Mouse (Mus musculus) ovary, adult 10 weeks (tissue): ENCODE measurements around the gene Rdh8. TPM values are rescaled to one million over a fixed set of nuclear protein-coding genes. Genes with fewer than 3 reads are reported as not detected.

Experiments
- polyA plus RNA-seq: library from polyadenylated mRNA; stranded (reverse); fragments of 350-450 nt; fragmentation: Illumina TruSeq; extraction: RNeasy Lipid Tissue Mini Kit (QIAGEN cat#74804); gene quantifications from one replicate; pipeline ENCODE4 v1.2.3, GENCODE M21; 2014

The Rdh8 gene
- not detected for polyA plus RNA-seq

DNA sequence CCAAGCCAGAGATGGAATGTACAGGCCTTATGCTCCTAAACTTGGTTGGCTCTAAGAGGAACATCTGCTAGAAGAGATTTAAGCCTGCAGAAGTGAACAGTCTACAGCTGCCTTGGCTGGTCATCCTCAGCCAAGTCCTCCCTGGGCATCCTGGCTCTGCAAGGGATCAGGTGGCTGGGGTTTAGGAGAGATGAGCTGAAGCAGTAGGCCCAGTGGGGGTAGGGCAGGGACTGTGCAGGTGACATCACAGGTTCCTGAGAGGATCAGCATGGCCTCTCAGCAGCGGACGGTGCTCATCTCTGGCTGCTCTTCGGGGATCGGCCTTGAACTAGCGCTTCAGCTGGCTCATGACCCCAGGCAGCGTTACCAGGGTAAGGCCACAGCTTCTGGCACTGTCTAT is at the start of gene Rdh8:
Gene Rdh8, plus strand, starts transcription at position 268 of the 400 bp plus-strand sequence.

DNA sequence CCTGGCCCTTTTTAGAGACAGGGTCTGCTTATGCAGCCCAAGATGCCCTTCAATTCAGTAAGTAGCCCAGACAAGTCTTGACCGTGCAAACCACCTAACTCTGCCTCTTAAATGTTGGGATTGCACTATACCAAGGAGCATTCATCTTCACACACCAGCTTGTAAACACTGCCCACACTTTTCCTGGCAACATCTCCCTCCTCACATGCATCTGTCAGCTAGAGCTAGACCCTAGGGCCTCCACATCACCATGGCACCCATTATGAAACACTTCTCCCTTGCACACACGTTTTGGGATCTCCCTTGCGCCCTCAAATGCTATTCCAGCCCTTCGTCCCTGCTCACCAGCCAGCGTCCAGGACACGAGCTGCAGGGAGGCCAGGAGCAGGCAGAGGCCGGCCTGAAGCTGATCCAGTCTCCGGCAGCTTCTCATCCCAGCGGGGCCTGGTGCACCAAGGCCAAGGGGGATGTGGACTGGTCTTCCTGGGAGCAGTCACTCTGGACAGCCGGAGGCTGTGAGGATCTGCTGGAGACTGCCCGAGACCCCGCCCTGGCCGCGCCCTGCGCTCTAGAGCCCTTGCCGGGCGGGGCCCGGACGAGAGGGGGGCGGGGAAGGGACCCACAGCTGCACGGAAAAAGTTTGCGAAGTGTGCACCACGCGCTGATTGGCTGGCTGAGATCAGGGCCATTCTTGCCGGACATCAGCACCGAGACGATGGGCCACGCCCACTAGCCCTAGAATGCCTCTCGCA is 3.6 kb upstream of the Rdh8 start, which contains the start of gene Col5a3:
Gene Col5a3, minus strand, starts transcription at position 547 of the 752 bp plus-strand sequence.

GRCm38 (mm10) chr9:20868448-20869001 is 50.2 kb downstream of the Rdh8 start, which contains the start of gene A230050P20Rik:
Gene A230050P20Rik (plus strand): TSS chr9:20868642.

Other genes starting within 250 kb of the Rdh8 start
- gene Zfp846, start 237.2 kb upstream of the Rdh8 start, polyA plus RNA-seq, result 30.4 TPM
- 22.2 TPM for gene Ubl5, start 175.6 kb upstream of the Rdh8 start, polyA plus RNA-seq
- 2.7 TPM for gene Fbxl12, start 173.7 kb upstream of the Rdh8 start, polyA plus RNA-seq
- 1.1 TPM for gene Pin1, start 166.4 kb upstream of the Rdh8 start, polyA plus RNA-seq
- gene Olfm2, start 72.2 kb upstream of the Rdh8 start, polyA plus RNA-seq, result 5.7 TPM
- gene Col5a3, start 3.4 kb upstream of the Rdh8 start, polyA plus RNA-seq, result not detected
- gene A230050P20Rik, start 50.1 kb downstream of the Rdh8 start, polyA plus RNA-seq, result 2.5 TPM
- gene Angptl6, start 61.2 kb downstream of the Rdh8 start, polyA plus RNA-seq, result not detected
- gene Ppan, start 69.7 kb downstream of the Rdh8 start, polyA plus RNA-seq, result 0.40 TPM
- gene Eif3g, start 80.1 kb downstream of the Rdh8 start, polyA plus RNA-seq, result 23.3 TPM
- gene Dnmt1, start 141.4 kb downstream of the Rdh8 start, polyA plus RNA-seq, result 19.1 TPM
- gene S1pr2, start 158.3 kb downstream of the Rdh8 start, polyA plus RNA-seq, result 1.7 TPM
- 0.63 TPM for gene Mrpl4, start 184.2 kb downstream of the Rdh8 start, polyA plus RNA-seq
- 4.0 TPM for gene Icam1, start 197.5 kb downstream of the Rdh8 start, polyA plus RNA-seq
- not detected for gene Icam4, start 210.9 kb downstream of the Rdh8 start, polyA plus RNA-seq
- gene Icam5, start 213.6 kb downstream of the Rdh8 start, polyA plus RNA-seq, result not detected
- not detected for gene Zglp1, start 248.6 kb downstream of the Rdh8 start, polyA plus RNA-seq